Mouse (Mus musculus): ENCODE data around the gene Dqx1. TPM values are rescaled to one million over a fixed set of nuclear protein-coding genes. Genes with fewer than 3 reads are reported as not detected.

Dqx1 gene
- polyA plus RNA-seq, 1 experiment, result 48.6 TPM

- Histone ChIP-seq H3K36me3 (ENCODE audit: control insufficient read depth, insufficient read depth, low read length) (peaks cover 6% of the 10 kb centered on the region; the same call in 1 of the 2 replicates), H3K4me1 (ENCODE audit: control insufficient read depth, insufficient read depth, insufficient read length, low read length) (peaks cover 7% of the 10 kb centered on the region), H3K27ac (ENCODE audit: insufficient read depth, low read depth, low read length) (peak overlapping the region; percentile 31), H3K27me3 (ENCODE audit: control insufficient read depth, insufficient read depth, low read length) (no peaks in the 10 kb centered on the region), H3K4me3 (ENCODE audit: low read depth, low read length) (peak overlapping the region; percentile 95)
- peak; percentile 16; the same call in 1 of the 2 replicates for TF ChIP-seq CTCF (IDR thresholded peaks at IDR 0.05; ENCODE audit: extremely low read depth, insufficient read length, insufficient replicate concordance, low read depth, low read length)
- no peak; the same call in 1 of the 2 replicates for TF ChIP-seq POLR2A (IDR thresholded peaks at IDR 0.05; ENCODE audit: low read depth, low read length)
- under 1% methylated on average over 31 of the region's 31 CpGs for WGBS
These were observed 24.9 kb upstream of the Dqx1 start for GRCm38 (mm10) chr6:83032769-83033191.

- peaks cover 6% of the 10 kb centered on the region; the same call in 1 of the 2 replicates for H3K36me3 ChIP-seq (ENCODE audit: control insufficient read depth, insufficient read depth, low read length)
- H3K27me3 ChIP-seq (ENCODE audit: control insufficient read depth, insufficient read depth, low read length), result no peaks in the 10 kb centered on the region
- TF ChIP-seq CTCF (IDR thresholded peaks at IDR 0.05; ENCODE audit: extremely low read depth, insufficient read length, insufficient replicate concordance, low read depth, low read length) (no peak), POLR2A (IDR thresholded peaks at IDR 0.05; ENCODE audit: low read depth, low read length) (peak; percentile 49; the same call in 1 of the 2 replicates)
- 2% methylated on average over 51 of the region's 51 CpGs for WGBS
- peak within 1 kb of the TSS; percentile 53 for H3K27ac ChIP-seq (ENCODE audit: insufficient read depth, low read depth, low read length)
- peak within 1 kb of the TSS; percentile 95 for H3K4me3 ChIP-seq (ENCODE audit: low read depth, low read length)
- peaks cover 11% of the 10 kb centered on the region for H3K4me1 ChIP-seq (ENCODE audit: control insufficient read depth, insufficient read depth, insufficient read length, low read length)
These were observed 24.1 kb upstream of the Dqx1 start, which contains the start of the genes Dok1 and Loxl3 for GRCm38 (mm10) chr6:83033249-83034185. TSS of gene Dok1 (minus strand) at chr6:83033471. TSS of gene Loxl3 (plus strand) at chr6:83034173.

- peaks cover 6% of the 10 kb centered on the region; the same call in 1 of the 2 replicates for H3K36me3 ChIP-seq (ENCODE audit: control insufficient read depth, insufficient read depth, low read length)
- no peak overlapping the region for H3K27ac ChIP-seq (ENCODE audit: insufficient read depth, low read depth, low read length)
- 73% methylated on average over 5 of the region's 5 CpGs for WGBS
- H3K27me3 ChIP-seq (ENCODE audit: control insufficient read depth, insufficient read depth, low read length), result no peaks in the 10 kb centered on the region
- peak overlapping the region; percentile 95 for H3K4me3 ChIP-seq (ENCODE audit: low read depth, low read length)
- TF ChIP-seq CTCF (IDR thresholded peaks at IDR 0.05; ENCODE audit: extremely low read depth, insufficient read length, insufficient replicate concordance, low read depth, low read length) (no peak), POLR2A (IDR thresholded peaks at IDR 0.05; ENCODE audit: low read depth, low read length) (no peak)
- H3K4me1 ChIP-seq (ENCODE audit: control insufficient read depth, insufficient read depth, insufficient read length, low read length), result peaks cover 14% of the 10 kb centered on the region
These were observed 23.1 kb upstream of the Dqx1 start for GRCm38 (mm10) chr6:83034463-83035055.

DNA sequence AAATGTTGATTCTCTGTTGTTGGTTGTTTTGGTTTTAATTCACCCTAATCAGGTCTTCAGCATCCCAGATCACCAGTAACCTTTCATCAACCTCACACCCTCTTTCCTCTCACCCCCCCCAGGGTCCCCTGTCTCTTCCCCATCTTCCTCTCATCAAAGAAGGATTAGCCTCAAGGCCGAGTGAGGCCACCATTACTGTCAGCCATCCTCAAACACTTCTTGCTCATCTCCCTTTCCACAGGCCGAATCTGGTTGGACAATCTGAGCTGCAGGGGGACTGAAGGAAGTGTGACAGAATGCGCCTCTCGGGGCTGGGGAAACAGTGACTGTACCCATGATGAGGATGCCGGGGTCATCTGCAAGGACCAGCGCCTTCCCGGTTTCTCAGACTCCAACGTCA is 20.5 kb upstream of the Dqx1 start:
- peaks cover 12% of the 10 kb centered on the region for H3K4me1 ChIP-seq (ENCODE audit: control insufficient read depth, insufficient read depth, insufficient read length, low read length)
- H3K27me3 ChIP-seq (ENCODE audit: control insufficient read depth, insufficient read depth, low read length), result no peaks in the 10 kb centered on the region
- no peak overlapping the region for H3K27ac ChIP-seq (ENCODE audit: insufficient read depth, low read depth, low read length)
- WGBS, result 86% methylated on average over 8 of the region's 8 CpGs
- TF ChIP-seq CTCF (IDR thresholded peaks at IDR 0.05; ENCODE audit: extremely low read depth, insufficient read length, insufficient replicate concordance, low read depth, low read length), result no peak
- no peak for TF ChIP-seq POLR2A (IDR thresholded peaks at IDR 0.05; ENCODE audit: low read depth, low read length)
- no peak overlapping the region for H3K4me3 ChIP-seq (ENCODE audit: low read depth, low read length)
- no peaks in the 10 kb centered on the region for H3K36me3 ChIP-seq (ENCODE audit: control insufficient read depth, insufficient read depth, low read length)

- Histone ChIP-seq H3K27me3 (ENCODE audit: control insufficient read depth, insufficient read depth, low read length) (no peaks in the 10 kb centered on the region), H3K4me3 (ENCODE audit: low read depth, low read length) (peak overlapping the region; percentile 47), H3K4me1 (ENCODE audit: control insufficient read depth, insufficient read depth, insufficient read length, low read length) (peaks cover 11% of the 10 kb centered on the region), H3K36me3 (ENCODE audit: control insufficient read depth, insufficient read depth, low read length) (no peaks in the 10 kb centered on the region), H3K27ac (ENCODE audit: insufficient read depth, low read depth, low read length) (no peak overlapping the region)
- TF ChIP-seq CTCF (IDR thresholded peaks at IDR 0.05; ENCODE audit: extremely low read depth, insufficient read length, insufficient replicate concordance, low read depth, low read length), result no peak
- no peak; the same call in 1 of the 2 replicates for TF ChIP-seq POLR2A (IDR thresholded peaks at IDR 0.05; ENCODE audit: low read depth, low read length)
- WGBS, result 10% methylated on average over 24 of the region's 24 CpGs
These were observed 19.1 kb upstream of the Dqx1 start for GRCm38 (mm10) chr6:83038496-83039012.

GRCm38 (mm10) chr6:83040601-83041000 is 17.0 kb upstream of the Dqx1 start:
- no peak overlapping the region for H3K4me3 ChIP-seq (ENCODE audit: low read depth, low read length)
- no peaks in the 10 kb centered on the region for H3K36me3 ChIP-seq (ENCODE audit: control insufficient read depth, insufficient read depth, low read length)
- no peaks in the 10 kb centered on the region for H3K27me3 ChIP-seq (ENCODE audit: control insufficient read depth, insufficient read depth, low read length)
- peaks cover 7% of the 10 kb centered on the region for H3K4me1 ChIP-seq (ENCODE audit: control insufficient read depth, insufficient read depth, insufficient read length, low read length)
- TF ChIP-seq CTCF (IDR thresholded peaks at IDR 0.05; ENCODE audit: extremely low read depth, insufficient read length, insufficient replicate concordance, low read depth, low read length) (no peak), POLR2A (IDR thresholded peaks at IDR 0.05; ENCODE audit: low read depth, low read length) (no peak)
- H3K27ac ChIP-seq (ENCODE audit: insufficient read depth, low read depth, low read length), result no peak overlapping the region
- 86% methylated on average over 5 of the region's 5 CpGs for WGBS

All from small intestine, adult 2 months (tissue).